Comparison of ENCODE assay signal across 34 mouse cellular contexts in genomic region chr1:182406621-182407020, GRCm38 (mm10). TPM values are rescaled to one million over a fixed set of nuclear protein-coding genes. Genes with fewer than 3 reads are reported as not detected.
DNase-seq lines count a peak whose midpoint lies in the region; ATAC-seq and TF ChIP-seq lines count a peak whose summit lies in the region.
"Had no signal": no experiment of that assay in that cellular context is flagged by ENCODE, and none has a peak within 500 bp of the region (broad histone marks: within the 10 kb centered on the region; RNA-seq: fewer than 3 reads in every experiment).

No protein-coding gene starts in this region.

- H3K9me3 ChIP-seq in liver, embryonic 12.5 days (replicated peaks): no peaks in the 10 kb centered on the region
- H3K9me3 ChIP-seq: embryonic facial prominence, embryonic 13.5 days; forebrain, embryonic 13.5 days; heart, embryonic 13.5 days; hindbrain, embryonic 10.5 days; hindbrain, embryonic 15.5 days; limb, embryonic 10.5 days; limb, embryonic 15.5 days; liver, embryonic 15.5 days; midbrain, embryonic 13.5 days; neural tube, embryonic 13.5 days had no signal

- no peak overlapping the region for H3K4me2 ChIP-seq in liver, embryonic 12.5 days
- H3K4me2 ChIP-seq: embryonic facial prominence, embryonic 13.5 days; forebrain, embryonic 13.5 days; heart, embryonic 13.5 days; hindbrain, embryonic 15.5 days; limb, embryonic 15.5 days; liver, embryonic 15.5 days; midbrain, embryonic 13.5 days; neural tube, embryonic 13.5 days had no signal

- peaks cover 10% of the 10 kb centered on the region for H3K4me1 ChIP-seq in liver, adult 2 months (ENCODE audit: control insufficient read depth, insufficient read depth, low read length)
- peaks cover 34% of the 10 kb centered on the region for H3K4me1 ChIP-seq in liver, embryonic 12.5 days

- peak; percentile 34 for DNase-seq in liver, adult 2 months (ENCODE audit: extremely low read depth, low read depth, low spot score)
- DNase-seq in urinary bladder, postnatal 14 days (ENCODE audit: low spot score): peak; percentile 21
- no peak for DNase-seq in urinary bladder, postnatal 10 days (ENCODE audit: low spot score)
- peak; percentile 52 for DNase-seq in lung, postnatal 10 days
- no peak for DNase-seq in thymus, postnatal 25 days
- no peak for DNase-seq in left cerebral cortex, adult 2 months (ENCODE audit: extremely low spot score in 1 of 2, low spot score in 2 of 2)
- DNase-seq in adrenal gland, postnatal 14 days: no peak
- DNase-seq: adrenal gland, adult 8-10 months; cerebellum, adult 9-10 months; cerebellum, postnatal 36 days; embryo, embryonic 11 days; gastrocnemius, postnatal 10 days; heart, postnatal 10 days; kidney, adult 8-10 months; kidney, postnatal 4 days; layer of hippocampus, postnatal 36 days; thymus, adult 18-20 months; thymus, postnatal 4 days had no signal

- TF ChIP-seq CTCF in liver, adult 2 months (IDR thresholded peaks at IDR 0.05; ENCODE audit: low read depth, low read length): no peak
- no peak for TF ChIP-seq CTCF in left cerebral cortex, adult 2 months (IDR thresholded peaks at IDR 0.05)

- no peaks in the 10 kb centered on the region for H3K36me3 ChIP-seq in liver, adult 2 months (ENCODE audit: control insufficient read depth, insufficient read depth, low read length)
- no peaks in the 10 kb centered on the region for H3K36me3 ChIP-seq in liver, embryonic 12.5 days
- H3K36me3 ChIP-seq: embryonic facial prominence, embryonic 13.5 days; heart, embryonic 13.5 days; hindbrain, embryonic 10.5 days; hindbrain, embryonic 15.5 days; limb, embryonic 10.5 days; limb, embryonic 15.5 days; liver, embryonic 15.5 days; midbrain, embryonic 13.5 days; neural tube, embryonic 13.5 days had no signal

- ATAC-seq in liver, embryonic 12.5 days: no peak
- ATAC-seq: activated CD4-positive, CD25-positive, alpha-beta regulatory T cell, adult 4 months; CD4-positive, CD25-positive, alpha-beta regulatory T cell, adult 4 months; forebrain, embryonic 13.5 days; inflammation-experienced regulatory T-cells, adult 6 months; midbrain, embryonic 13.5 days had no signal

- H3K79me2 ChIP-seq in liver, adult 2 months (ENCODE audit: control insufficient read depth, insufficient read depth, low read length): peaks cover 11% of the 10 kb centered on the region; the same call in 1 of the 2 replicates

- H3K4me3 ChIP-seq in liver, adult 2 months (ENCODE audit: insufficient read depth, low read depth, low read length): no peak overlapping the region
- H3K4me3 ChIP-seq in liver, embryonic 12.5 days: no peak overlapping the region
- H3K4me3 ChIP-seq in left cerebral cortex, adult 2 months: no peak overlapping the region
- H3K4me3 ChIP-seq: embryonic facial prominence, embryonic 13.5 days; forebrain, embryonic 13.5 days; heart, embryonic 13.5 days; hindbrain, embryonic 10.5 days; hindbrain, embryonic 15.5 days; limb, embryonic 10.5 days; limb, embryonic 15.5 days; liver, embryonic 15.5 days; midbrain, embryonic 13.5 days; neural tube, embryonic 13.5 days had no signal

- no peak overlapping the region for H3K9ac ChIP-seq in liver, adult 2 months (ENCODE audit: low read depth, low read length)
- no peak overlapping the region for H3K9ac ChIP-seq in liver, embryonic 12.5 days
- H3K9ac ChIP-seq: embryonic facial prominence, embryonic 13.5 days; forebrain, embryonic 13.5 days; heart, embryonic 13.5 days; hindbrain, embryonic 15.5 days; limb, embryonic 15.5 days; liver, embryonic 15.5 days; midbrain, embryonic 13.5 days; neural tube, embryonic 13.5 days had no signal

- no peak for TF ChIP-seq POLR2A in liver, adult 2 months (IDR thresholded peaks at IDR 0.05; ENCODE audit: extremely low read depth, insufficient read depth, low read length)

- H3K27ac ChIP-seq in liver, adult 2 months (replicated peaks; ENCODE audit: insufficient read depth, low read depth, low read length): no peak overlapping the region
- no peak overlapping the region for H3K27ac ChIP-seq in liver, embryonic 12.5 days
- no peak overlapping the region for H3K27ac ChIP-seq in left cerebral cortex, adult 2 months
- H3K27ac ChIP-seq: embryonic facial prominence, embryonic 13.5 days; forebrain, embryonic 13.5 days; heart, embryonic 13.5 days; hindbrain, embryonic 10.5 days; hindbrain, embryonic 15.5 days; kidney, postnatal 0 days; limb, embryonic 10.5 days; limb, embryonic 15.5 days; liver, embryonic 15.5 days; macrophage; midbrain, embryonic 13.5 days; neural tube, embryonic 13.5 days had no signal

- WGBS in liver, adult 2 months: 20% methylated on average over 4 of the region's 4 CpGs
- 64% methylated on average over 4 of the region's 4 CpGs for WGBS in liver, embryonic 12.5 days (ENCODE audit: insufficient replicate concordance)

- no peaks in the 10 kb centered on the region; the same call in 1 of the 2 replicates for H3K27me3 ChIP-seq in liver, adult 2 months (ENCODE audit: control insufficient read depth, insufficient read depth, low read length)
- H3K27me3 ChIP-seq in liver, embryonic 12.5 days (replicated peaks): no peaks in the 10 kb centered on the region
- H3K27me3 ChIP-seq: embryonic facial prominence, embryonic 13.5 days; forebrain, embryonic 13.5 days; heart, embryonic 13.5 days; hindbrain, embryonic 15.5 days; limb, embryonic 15.5 days; midbrain, embryonic 13.5 days; neural tube, embryonic 13.5 days had no signal

- intact Hi-C loops in left cerebral cortex, adult 2 months (cut with DNase I): no loop called here

RNA-seq across cellular contexts. Expression of gene Trp53bp2, which starts 2.4 kb away (rescaled TPM):
- 5.0 and 6.0 TPM in 2 replicates for total RNA-seq in liver, adult 2 months (2014; rRNA removed)
- polyA plus RNA-seq in liver, adult 2 months (2012; rRNA removed): 5.7 and 7.2 TPM in 2 replicates
- polyA plus RNA-seq in liver, embryonic 12.5 days (2016; fragmentation: Nextera tagmentation; extraction: Ambion mirVana): 5.3 and 5.6 TPM in 2 replicates
- 10 to 100 TPM; 20.4 to 22.6 TPM for total RNA-seq in left cerebral cortex, adult 2 months (2021)
- 23.0 and 23.6 TPM in 2 replicates for total RNA-seq in adrenal gland, postnatal 14 days (2021)

Comparison
In these comparisons a context has a peak if more than half of its experiments do, and no peak if none do; other contexts are left out.
1. DNase-seq: peak in liver, adult 2 months (single experiment), urinary bladder, postnatal 14 days (single experiment) and lung, postnatal 10 days (single experiment); none in urinary bladder, postnatal 10 days (single experiment), thymus, postnatal 25 days (single experiment), left cerebral cortex, adult 2 months (0 of 2) and adrenal gland, postnatal 14 days (single experiment).